Mouse (Mus musculus) urinary bladder, adult 18-20 months (tissue): ENCODE data around the gene Tro.

Experiments
- DNase-seq, 2 experiments: peaks; one replicate each; pipeline ENCODE4 v3.0.0; 2022; ENCODE audit warnings: low spot score in 2 of 2, mixed read lengths in 2 of 2

Tro gene

GRCm38 (mm10) chrX:150656908-150657796 is at the start of gene Tro:
Gene Tro, minus strand, starts transcription at chrX:150657583.
- DNase-seq = no peak

- DNase-seq = no peak
Measured at GRCm38 (mm10) chrX:150677505-150677904, 20.1 kb upstream of the Tro start.

- no peak for DNase-seq
Measured at GRCm38 (mm10) chrX:150662809-150663208, 5.4 kb upstream of the Tro start.

GRCm38 (mm10) chrX:150657797-150658118 is 375 bp upstream of the Tro start:
- no peak for DNase-seq

- DNase-seq = no peak
Measured at GRCm38 (mm10) chrX:150656122-150656907, 1.1 kb downstream of the Tro start.

- no peak for DNase-seq
Measured at GRCm38 (mm10) chrX:150636421-150636820, 21.0 kb downstream of the Tro start.

GRCm38 (mm10) chrX:150598882-150599281 is 58.5 kb downstream of the Tro start:
- no peak for DNase-seq
